Mouse (Mus musculus): ENCODE data around the gene Cdcp1. TPM values are rescaled to one million over a fixed set of nuclear protein-coding genes. Genes with fewer than 3 reads are reported as not detected.

Cdcp1 gene
- not detected for polyA plus RNA-seq (2012; fragmentation: generic; extraction: Trizol)

- TF ChIP-seq REST (IDR thresholded peaks at IDR 0.05; ENCODE audit: insufficient read depth, insufficient read length) (no peak), POLR2AphosphoS2 (IDR thresholded peaks at IDR 0.05; ENCODE audit: insufficient read length, low read depth) (no peak), CEBPB (IDR thresholded peaks at IDR 0.05; ENCODE audit: insufficient read depth, poor library complexity, severe bottlenecking) (no peak), TCF3 (IDR thresholded peaks at IDR 0.05; ENCODE audit: insufficient read length, low read depth) (no peak), MAX (IDR thresholded peaks at IDR 0.05; ENCODE audit: low read depth) (no peak), TCF12 (IDR thresholded peaks at IDR 0.05; ENCODE audit: insufficient read depth, poor library complexity, severe bottlenecking) (no peak), SRF (IDR thresholded peaks at IDR 0.05; ENCODE audit: control insufficient read depth, insufficient read length, low read depth) (no peak), POLR2A (IDR thresholded peaks at IDR 0.05; ENCODE audit: insufficient read length, low read depth) (no peak), USF1 (IDR thresholded peaks at IDR 0.05; ENCODE audit: low read depth) (no peak), MYOG (IDR thresholded peaks at IDR 0.05; ENCODE audit: control insufficient read depth in 1 of 3, insufficient read depth in 1 of 3, insufficient read length in 2 of 3, low read depth in 2 of 3) (no peak), E2F4 (IDR thresholded peaks at IDR 0.05; ENCODE audit: insufficient read depth) (no peak), MYOD1 (IDR thresholded peaks at IDR 0.05; ENCODE audit: control insufficient read depth in 1 of 3, insufficient read length in 2 of 3, low read depth in 2 of 3) (no peak)
- no peak within 1 kb of the TSS for H3K4me2 ChIP-seq (ENCODE audit: low read depth)
- no peaks in the 10 kb centered on the region for H3K27me3 ChIP-seq (ENCODE audit: control insufficient read depth, insufficient read depth, insufficient read length)
- H3ac ChIP-seq (ENCODE audit: control insufficient read depth, insufficient read length), result no peak within 1 kb of the TSS
- H3K36me3 ChIP-seq (ENCODE audit: control insufficient read depth, insufficient read depth), result no peaks in the 10 kb centered on the region
- no peak within 1 kb of the TSS for H3K4me3 ChIP-seq
- no peaks in the 10 kb centered on the region for H3K79me2 ChIP-seq (ENCODE audit: control insufficient read depth, insufficient read depth)
Measured at GRCm38 (mm10) chr9:123215621-123216440, at the start of gene Cdcp1. Cdcp1 (minus strand) TSS chr9:123216038.

GRCm38 (mm10) chr9:123260611-123261021, 44.8 kb upstream of the Cdcp1 start, which contains the start of gene Tmem158:
Tmem158 (minus strand) TSS chr9:123260764.
- H3ac ChIP-seq (ENCODE audit: control insufficient read depth, insufficient read length), result peak within 1 kb of the TSS; percentile 61
- peaks cover 4% of the 10 kb centered on the region for H3K27me3 ChIP-seq (ENCODE audit: control insufficient read depth, insufficient read depth, insufficient read length)
- peak; percentile 43 for TF ChIP-seq POLR2AphosphoS2 (IDR thresholded peaks at IDR 0.05; ENCODE audit: insufficient read length, low read depth)
- TF ChIP-seq E2F4 (IDR thresholded peaks at IDR 0.05; ENCODE audit: insufficient read depth), result no peak
- TF ChIP-seq POLR2A (IDR thresholded peaks at IDR 0.05; ENCODE audit: insufficient read length, low read depth), result peak; percentile 73
- H3K4me3 ChIP-seq, result peak within 1 kb of the TSS; percentile 20
- H3K36me3 ChIP-seq (ENCODE audit: control insufficient read depth, insufficient read depth), result no peaks in the 10 kb centered on the region
- peak within 1 kb of the TSS; percentile 81 for H3K4me2 ChIP-seq (ENCODE audit: low read depth)
- H3K79me2 ChIP-seq (ENCODE audit: control insufficient read depth, insufficient read depth), result no peaks in the 10 kb centered on the region

GRCm38 (mm10) chr9:123259896-123260610, 44.2 kb upstream of the Cdcp1 start:
- no peaks in the 10 kb centered on the region for H3K27me3 ChIP-seq (ENCODE audit: control insufficient read depth, insufficient read depth, insufficient read length)
- TF ChIP-seq MYOG (IDR thresholded peaks at IDR 0.05; ENCODE audit: control insufficient read depth in 1 of 3, insufficient read depth in 1 of 3, insufficient read length in 2 of 3, low read depth in 2 of 3), result peak in 2 of 3 experiments; percentile 25 to 34
- TF ChIP-seq MYOD1 (IDR thresholded peaks at IDR 0.05; ENCODE audit: control insufficient read depth in 1 of 3, insufficient read length in 2 of 3, low read depth in 2 of 3), result peak in 2 of 3 experiments; percentile 1 to 49
- TF ChIP-seq SRF (IDR thresholded peaks at IDR 0.05; ENCODE audit: control insufficient read depth, insufficient read length, low read depth), result no peak
- H3K4me3 ChIP-seq, result peak overlapping the region; percentile 20
- no peaks in the 10 kb centered on the region for H3K79me2 ChIP-seq (ENCODE audit: control insufficient read depth, insufficient read depth)
- peak overlapping the region; percentile 81 for H3K4me2 ChIP-seq (ENCODE audit: low read depth)
- H3K36me3 ChIP-seq (ENCODE audit: control insufficient read depth, insufficient read depth), result no peaks in the 10 kb centered on the region
- H3ac ChIP-seq (ENCODE audit: control insufficient read depth, insufficient read length), result peak overlapping the region; percentile 61

- TF ChIP-seq REST (IDR thresholded peaks at IDR 0.05; ENCODE audit: insufficient read depth, insufficient read length), result no peak
- no peak for TF ChIP-seq USF1 (IDR thresholded peaks at IDR 0.05; ENCODE audit: low read depth)
- TF ChIP-seq MYOD1 (IDR thresholded peaks at IDR 0.05; ENCODE audit: control insufficient read depth in 1 of 3, insufficient read length in 2 of 3, low read depth in 2 of 3), result peak in 2 of 3 experiments; percentile 0 to 46
- peak in 1 of 3 experiments; percentile 3 for TF ChIP-seq MYOG (IDR thresholded peaks at IDR 0.05; ENCODE audit: control insufficient read depth in 1 of 3, insufficient read depth in 1 of 3, insufficient read length in 2 of 3, low read depth in 2 of 3)
- Histone ChIP-seq H3K4me2 (ENCODE audit: low read depth) (peak overlapping the region; percentile 70), H3K4me3 (peak overlapping the region; percentile 20), H3K27me3 (ENCODE audit: control insufficient read depth, insufficient read depth, insufficient read length) (no peaks in the 10 kb centered on the region), H3K79me2 (ENCODE audit: control insufficient read depth, insufficient read depth) (no peaks in the 10 kb centered on the region), H3K36me3 (ENCODE audit: control insufficient read depth, insufficient read depth) (no peaks in the 10 kb centered on the region), H3ac (ENCODE audit: control insufficient read depth, insufficient read length) (peak overlapping the region; percentile 61)
Measured at GRCm38 (mm10) chr9:123259461-123259895, 43.6 kb upstream of the Cdcp1 start.

- H3K27me3 ChIP-seq (ENCODE audit: control insufficient read depth, insufficient read depth, insufficient read length), result no peaks in the 10 kb centered on the region
- no peak overlapping the region for H3K4me3 ChIP-seq
- TF ChIP-seq E2F4 (IDR thresholded peaks at IDR 0.05; ENCODE audit: insufficient read depth) (no peak), TCF12 (IDR thresholded peaks at IDR 0.05; ENCODE audit: insufficient read depth, poor library complexity, severe bottlenecking) (no peak), POLR2AphosphoS2 (IDR thresholded peaks at IDR 0.05; ENCODE audit: insufficient read length, low read depth) (no peak), TCF3 (IDR thresholded peaks at IDR 0.05; ENCODE audit: insufficient read length, low read depth) (no peak)
- no peak overlapping the region for H3K4me2 ChIP-seq (ENCODE audit: low read depth)
- H3ac ChIP-seq (ENCODE audit: control insufficient read depth, insufficient read length), result no peak overlapping the region
- no peaks in the 10 kb centered on the region for H3K79me2 ChIP-seq (ENCODE audit: control insufficient read depth, insufficient read depth)
- no peaks in the 10 kb centered on the region for H3K36me3 ChIP-seq (ENCODE audit: control insufficient read depth, insufficient read depth)
Measured at GRCm38 (mm10) chr9:123258796-123259195, 43.0 kb upstream of the Cdcp1 start.
